Mouse (Mus musculus) neutrophil, adult 5-6 weeks (primary cell): ENCODE results near the gene Sphk1. TPM values are rescaled to one million over a fixed set of nuclear protein-coding genes. Genes with fewer than 3 reads are reported as not detected.

Experiments used
- ATAC-seq: fragments of 151-379, 151-347 bp; 2 replicates; pipeline ENCODE4 v1.8.0; 2017; ENCODE audit warnings: mild to moderate bottlenecking, moderate TSS enrichment; ENCODE audit not compliant: insufficient number of reproducible peaks, poor library complexity, low FRiP score, severe bottlenecking; ENCODE audit errors: extremely low read depth
- total RNA-seq: library from RNA; stranded (forward); fragments of 200-1000 nt; gene quantifications from 2 replicates; pipeline ENCODE4 v1.2.3, GENCODE M21; 2017

Gene Sphk1
- total RNA-seq, 1 experiment from 2014 or later, result not detected

GRCm38 (mm10) chr11:116532810-116533338, 2.1 kb downstream of the Sphk1 start:
- ATAC-seq, result no peak

GRCm38 (mm10) chr11:116533341-116534153, 2.8 kb downstream of the Sphk1 start:
- ATAC-seq, result no peak

- ATAC-seq, result peak; percentile 34
These were observed 3.6 kb downstream of the Sphk1 start for GRCm38 (mm10) chr11:116534154-116534865.

- no peak for ATAC-seq
These were observed 6.0 kb downstream of the Sphk1 start for GRCm38 (mm10) chr11:116536685-116537084.

- ATAC-seq, result no peak
These were observed 6.7 kb downstream of the Sphk1 start for GRCm38 (mm10) chr11:116537388-116537787.

GRCm38 (mm10) chr11:116538142-116538735, 7.5 kb downstream of the Sphk1 start:
- ATAC-seq, result no peak

GRCm38 (mm10) chr11:116541183-116541582, 10.5 kb downstream of the Sphk1 start:
- ATAC-seq, result no peak

GRCm38 (mm10) chr11:116543110-116543509, 12.4 kb downstream of the Sphk1 start:
- no peak for ATAC-seq

GRCm38 (mm10) chr11:116547296-116548060, 16.8 kb downstream of the Sphk1 start:
- no peak for ATAC-seq

GRCm38 (mm10) chr11:116548780-116549179, 18.1 kb downstream of the Sphk1 start:
- ATAC-seq, result no peak

GRCm38 (mm10) chr11:116549273-116550038, 18.7 kb downstream of the Sphk1 start:
- no peak for ATAC-seq

- no peak for ATAC-seq
These were observed 20.0 kb downstream of the Sphk1 start for GRCm38 (mm10) chr11:116550748-116551147.

GRCm38 (mm10) chr11:116552194-116552593, 21.5 kb downstream of the Sphk1 start:
- no peak for ATAC-seq

GRCm38 (mm10) chr11:116554171-116554878, 23.6 kb downstream of the Sphk1 start:
- ATAC-seq, result 0 out of 2 replicates have a peak, but pooled peaks have one; percentile 33

- no peak for ATAC-seq
These were observed 24.8 kb downstream of the Sphk1 start for GRCm38 (mm10) chr11:116555572-116555971.

GRCm38 (mm10) chr11:116556308-116556707, 25.6 kb downstream of the Sphk1 start:
- ATAC-seq, result no peak

GRCm38 (mm10) chr11:116565283-116566041, 34.7 kb downstream of the Sphk1 start:
- no peak for ATAC-seq
